Mouse (Mus musculus) spleen, adult 2 months (tissue): Measurements from ENCODE around the gene Tmem17. TPM values are rescaled to one million over a fixed set of nuclear protein-coding genes. Genes with fewer than 3 reads are reported as not detected.

Experiments used
- DNase-seq, 2 experiments: peaks; one replicate each; pipeline versions ENCODE4 v3.0.0 to v3.0.0-alpha.2; 2012 to 2021; ENCODE audit warnings: low spot score in 2 of 2, low read depth in 1 of 2
- H3K27ac ChIP-seq: fragments of 200-500 bp; 2 replicates; pipeline ENCODE4 v1.5.1; 2012; ENCODE audit warnings: low read length, inconsistent platforms; ENCODE audit not compliant: insufficient read depth
- H3K27me3 ChIP-seq: fragments of 200-500 bp; 2 replicates; pipeline ENCODE4 v1.6.1; 2012; ENCODE audit warnings: mild to moderate bottlenecking, moderate library complexity, low read length, inconsistent platforms; ENCODE audit not compliant: control insufficient read depth, insufficient read depth
- H3K36me3 ChIP-seq: fragments of 200-500 bp; 2 replicates; pipeline ENCODE4 v1.6.1; 2012; ENCODE audit warnings: mild to moderate bottlenecking, low read length, inconsistent platforms; ENCODE audit not compliant: control insufficient read depth, insufficient read depth
- H3K4me1 ChIP-seq: fragments of 200-500 bp; 2 replicates; pipeline ENCODE4 v1.6.1; 2011; ENCODE audit warnings: inconsistent platforms; ENCODE audit not compliant: control insufficient read depth, insufficient read depth, insufficient read length
- H3K4me3 ChIP-seq: fragments of 200-500 bp; 2 replicates; pipeline ENCODE4 v1.5.1; 2011; ENCODE audit warnings: mild to moderate bottlenecking, inconsistent platforms; ENCODE audit not compliant: insufficient read depth, insufficient read length; ENCODE audit errors: extremely low read depth
- CTCF ChIP-seq: fragments of 200-500 bp; IDR thresholded peaks from 2 replicates; pipeline ENCODE4 v1.5.1; 2011; ENCODE audit warnings: mild to moderate bottlenecking, inconsistent platforms; ENCODE audit not compliant: insufficient read depth, insufficient read length, insufficient replicate concordance; ENCODE audit errors: extremely low read depth
- POLR2A ChIP-seq: fragments of 200-500 bp; IDR thresholded peaks from 2 replicates; pipeline ENCODE4 v1.6.1; 2011; ENCODE audit warnings: low read depth, low read length, inconsistent platforms
- WGBS: fragments of 180-500 bp; shearing (Covaris S2); methylation state at CpG from one replicate; pipeline ENCODE4 v1.1.7; 2018; 5-methylcytosine and 5-hydroxymethylcytosine counted together
- polyA plus RNA-seq: library from polyadenylated mRNA; depleted of rRNA; stranded (reverse); fragments of >200 nt; gene quantifications from 2 replicates; pipeline ENCODE4 v1.2.3, GENCODE M21; 2012; rRNA removed

Tmem17 gene
- polyA plus RNA-seq, 1 experiment, result 1.1 TPM

- DNase-seq, result no peak
- no peaks in the 10 kb centered on the region for H3K4me1 ChIP-seq
- no peak overlapping the region for H3K4me3 ChIP-seq
- WGBS, result 81% methylated on average over 1 of the region's 1 CpGs
- no peaks in the 10 kb centered on the region for H3K27me3 ChIP-seq
- no peaks in the 10 kb centered on the region for H3K36me3 ChIP-seq
- no peak overlapping the region for H3K27ac ChIP-seq
- no peak for TF ChIP-seq CTCF
- no peak for TF ChIP-seq POLR2A
Measured at GRCm38 (mm10) chr11:22524606-22525005, 12.7 kb downstream of the Tmem17 start.

GRCm38 (mm10) chr11:22540600-22540999, 28.7 kb downstream of the Tmem17 start:
- Histone ChIP-seq H3K27me3 (no peaks in the 10 kb centered on the region), H3K4me3 (no peak overlapping the region), H3K27ac (no peak overlapping the region), H3K36me3 (no peaks in the 10 kb centered on the region), H3K4me1 (no peaks in the 10 kb centered on the region)
- DNase-seq, result no peak
- TF ChIP-seq POLR2A (no peak), CTCF (no peak)
- whole genome bisulfite sequencing, result 77% methylated on average over 1 of the region's 1 CpGs

DNA sequence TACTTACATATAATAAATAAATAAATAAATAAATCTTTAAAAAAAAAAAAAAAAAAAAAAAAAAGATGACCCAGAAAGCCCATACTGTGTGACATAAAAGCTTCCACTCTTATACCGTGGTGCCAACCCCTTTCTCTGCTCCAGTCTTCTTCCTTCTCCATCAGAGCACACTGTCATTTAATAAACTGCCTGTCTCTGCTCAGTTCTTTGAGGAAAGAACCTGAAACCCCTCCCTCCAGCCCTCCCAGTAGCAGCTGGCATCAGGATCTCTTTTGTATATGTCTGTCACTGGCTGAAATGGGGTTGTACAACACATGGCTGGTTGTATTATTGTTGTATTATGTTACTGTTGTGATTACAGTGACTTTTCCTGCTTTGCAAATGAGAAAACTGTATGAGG, 48.2 kb downstream of the Tmem17 start:
- DNase-seq, result no peak
- TF ChIP-seq CTCF (no peak), POLR2A (no peak)
- H3K4me1 ChIP-seq, result no peaks in the 10 kb centered on the region
- H3K27ac ChIP-seq, result no peak overlapping the region
- no peak overlapping the region for H3K4me3 ChIP-seq
- WGBS, result 76% methylated on average over 1 of the region's 1 CpGs
- H3K27me3 ChIP-seq, result no peaks in the 10 kb centered on the region
- no peaks in the 10 kb centered on the region for H3K36me3 ChIP-seq

- no peak for TF ChIP-seq POLR2A
- TF ChIP-seq CTCF, result no peak
- Histone ChIP-seq H3K27ac (no peak overlapping the region), H3K36me3 (no peaks in the 10 kb centered on the region), H3K4me1 (no peaks in the 10 kb centered on the region), H3K27me3 (no peaks in the 10 kb centered on the region), H3K4me3 (no peak overlapping the region)
- no peak for DNase-seq
- 53% methylated on average over 6 of the region's 6 CpGs for WGBS
Measured at GRCm38 (mm10) chr11:22560503-22561328, 48.8 kb downstream of the Tmem17 start.

- Histone ChIP-seq H3K27me3 (no peaks in the 10 kb centered on the region), H3K4me1 (no peaks in the 10 kb centered on the region), H3K4me3 (no peak overlapping the region), H3K27ac (no peak overlapping the region), H3K36me3 (no peaks in the 10 kb centered on the region)
- no peak for TF ChIP-seq CTCF
- no peak for TF ChIP-seq POLR2A
- DNase-seq, result no peak
- 92% methylated on average over 4 of the region's 4 CpGs for whole genome bisulfite sequencing
Measured at GRCm38 (mm10) chr11:22561329-22561592, 49.4 kb downstream of the Tmem17 start.

- TF ChIP-seq CTCF (no peak), POLR2A (no peak)
- Histone ChIP-seq H3K36me3 (no peaks in the 10 kb centered on the region), H3K4me3 (no peak overlapping the region), H3K27me3 (no peaks in the 10 kb centered on the region), H3K4me1 (no peaks in the 10 kb centered on the region), H3K27ac (no peak overlapping the region)
- WGBS, result 78% methylated on average over 3 of the region's 3 CpGs
- DNase-seq, result no peak
Measured at GRCm38 (mm10) chr11:22563706-22564105, 51.8 kb downstream of the Tmem17 start.

DNA sequence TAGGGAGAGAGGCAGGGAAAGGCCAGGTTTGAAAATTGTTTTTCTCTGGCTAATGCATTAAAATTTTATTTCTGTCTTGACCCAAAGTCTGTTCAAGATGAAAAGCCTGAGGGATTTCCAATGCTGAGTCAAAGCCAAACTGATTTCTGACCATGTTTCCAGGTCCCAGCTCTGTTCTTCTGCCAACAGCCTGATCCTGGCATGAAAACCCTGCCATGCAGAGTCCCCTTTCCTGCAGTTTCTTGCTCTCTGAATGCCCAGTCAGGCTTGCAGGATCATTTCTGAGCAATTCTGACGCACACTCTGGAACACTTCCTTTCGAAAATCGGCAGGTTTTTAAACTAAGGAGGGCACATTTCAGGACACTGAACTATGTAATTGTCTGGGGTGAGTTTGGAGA, 52.8 kb downstream of the Tmem17 start:
- 85% methylated on average over 3 of the region's 3 CpGs for WGBS
- H3K36me3 ChIP-seq, result no peaks in the 10 kb centered on the region
- TF ChIP-seq CTCF, result no peak
- TF ChIP-seq POLR2A, result no peak
- no peak overlapping the region for H3K4me3 ChIP-seq
- H3K27ac ChIP-seq, result no peak overlapping the region
- no peak for DNase-seq
- H3K27me3 ChIP-seq, result no peaks in the 10 kb centered on the region
- no peaks in the 10 kb centered on the region for H3K4me1 ChIP-seq

Other genes starting within 250 kb of the Tmem17 start
- gene Ehbp1, start 169.8 kb upstream of the Tmem17 start, polyA plus RNA-seq, result 0.31 and 0.36 TPM in 2 replicates